Mouse (Mus musculus): ENCODE measurements around the gene Mtch2. TPM values are rescaled to one million over a fixed set of nuclear protein-coding genes. Genes with fewer than 3 reads are reported as not detected.

Mtch2 gene
- 100 to 1,000 TPM; 133 to 138 TPM for polyA plus RNA-seq (2017; shearing (Covaris generic))

DNA sequence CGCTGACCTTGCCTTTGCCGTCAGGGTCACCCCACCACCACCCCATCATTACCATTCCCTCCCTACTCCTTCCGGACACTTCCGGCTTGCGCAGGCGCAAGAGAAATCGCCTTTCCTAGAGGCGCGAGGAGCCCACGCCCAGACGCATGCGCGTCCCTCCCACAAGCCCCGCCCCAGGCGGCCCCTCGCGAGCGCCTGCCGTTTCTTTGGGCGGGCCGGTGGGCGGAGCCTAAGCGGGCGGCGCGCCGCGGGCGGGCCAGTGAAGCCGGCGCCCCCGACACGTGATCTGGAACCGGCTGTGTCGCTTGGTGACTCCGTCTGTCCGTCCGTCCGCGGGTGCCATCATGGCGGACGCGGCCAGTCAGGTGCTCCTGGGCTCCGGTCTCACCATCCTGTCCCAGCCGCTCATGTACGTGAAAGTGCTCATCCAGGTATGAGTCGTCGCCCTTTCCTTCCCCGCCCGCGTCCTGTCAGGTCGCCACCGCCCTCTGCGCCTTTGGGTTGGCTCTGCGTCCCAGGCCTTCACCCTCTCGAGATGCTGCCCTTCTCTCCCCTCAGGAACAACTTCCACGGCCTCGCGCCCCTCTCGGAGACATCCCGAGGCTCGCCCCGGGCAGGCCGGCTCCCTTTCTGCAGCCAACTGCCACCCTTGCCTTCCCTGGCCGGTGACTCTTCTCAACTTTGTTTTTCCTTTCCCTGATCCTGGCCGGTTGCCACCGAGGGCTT is at the start of gene Mtch2:
TSS of gene Mtch2 (plus strand) at position 201 of the 726 bp plus-strand sequence.

DNA sequence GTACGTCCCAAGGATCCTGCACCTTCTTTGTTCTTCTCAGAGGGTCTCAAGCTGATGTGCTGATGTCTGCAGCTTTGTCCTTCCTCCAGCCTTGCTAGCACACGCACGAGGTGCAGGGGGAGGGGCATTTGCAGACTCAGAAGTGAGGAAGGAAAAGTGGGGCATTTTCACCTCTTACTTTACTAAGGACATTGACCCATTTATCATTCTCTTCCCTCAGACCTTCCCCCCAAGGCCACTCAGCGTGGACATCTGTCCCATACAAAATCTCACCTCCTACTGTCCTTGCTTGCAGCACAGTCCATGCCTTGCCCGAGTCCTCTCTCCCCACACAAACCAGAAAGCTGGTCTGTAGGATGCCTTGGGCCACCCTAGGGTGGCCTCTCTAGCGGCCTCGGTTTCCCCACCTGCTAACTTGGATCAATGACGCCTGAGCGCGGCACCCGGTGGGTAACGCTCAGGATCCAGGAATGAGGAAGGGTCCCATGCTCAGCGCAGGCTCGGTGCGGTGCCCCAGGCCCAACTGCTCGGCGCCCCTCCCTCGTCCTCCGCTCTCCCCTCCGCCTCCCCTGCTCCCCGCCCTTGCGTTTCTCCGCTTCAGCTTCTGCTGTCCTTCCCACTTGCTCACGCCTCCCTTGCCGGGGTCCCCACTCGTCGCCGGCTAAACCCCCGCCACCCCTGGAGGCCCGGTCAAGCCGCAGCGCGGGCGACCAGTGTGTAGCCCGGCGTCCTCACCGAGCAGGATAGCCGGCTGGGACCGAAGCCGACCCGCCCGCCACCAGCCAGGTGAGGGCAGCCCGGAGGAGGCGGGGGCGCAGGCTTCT is 38.5 kb downstream of the Mtch2 start, which contains the start of gene C1qtnf4:
TSS of gene C1qtnf4 (plus strand) at position 643 of the 824 bp plus-strand sequence.

DNA sequence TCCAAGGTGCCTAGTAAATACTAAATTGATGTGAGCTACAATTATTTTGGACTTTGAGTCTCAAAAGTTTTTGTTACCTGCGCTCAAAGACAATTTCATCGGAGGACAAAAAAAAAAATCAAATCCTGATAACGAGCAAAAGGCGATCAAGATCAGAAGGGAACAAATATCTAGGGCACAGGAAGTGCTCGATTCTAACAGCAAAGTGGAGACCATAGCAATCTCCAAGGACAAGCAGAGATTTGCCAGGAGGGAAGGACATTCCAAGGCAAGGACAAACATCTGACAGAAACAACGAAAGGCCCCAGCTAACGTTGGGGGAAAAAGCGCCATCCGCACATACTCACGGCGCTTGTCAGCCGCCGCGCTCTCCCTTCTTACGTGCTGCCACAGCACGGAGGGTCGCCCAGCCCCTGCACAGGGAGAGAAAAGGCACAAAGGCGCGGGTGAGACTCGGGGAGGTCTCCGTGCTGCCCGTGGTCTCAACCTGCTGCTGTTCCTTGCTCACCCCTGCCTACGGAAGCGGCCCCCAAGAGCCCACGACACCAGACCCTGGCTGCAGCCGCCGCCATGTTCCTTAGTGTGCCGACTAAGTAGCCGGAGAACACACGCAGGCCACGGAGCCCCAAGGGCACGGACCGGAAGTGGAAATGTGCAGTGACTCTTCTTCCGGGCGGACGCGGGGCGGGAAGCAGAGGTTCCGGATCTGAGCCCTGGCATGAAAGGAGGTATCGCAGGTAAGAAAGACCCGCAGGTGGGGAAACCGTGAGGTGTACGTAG is 57.3 kb downstream of the Mtch2 start, which contains the start of the genes Kbtbd4 and Ndufs3:
TSS of gene Kbtbd4 (plus strand) at position 665 of the 780 bp plus-strand sequence.
TSS of gene Ndufs3 (minus strand) at position 752 of the 780 bp plus-strand sequence.

Other genes with a start within 250 kb of the Mtch2 start
- 10 to 100 TPM; 23.6 to 36.4 TPM for gene Nup160, start 169.9 kb upstream of the Mtch2 start, polyA plus RNA-seq (2017; shearing (Covaris generic))
- gene Fnbp4, start 101.8 kb upstream of the Mtch2 start, polyA plus RNA-seq (2017; shearing (Covaris generic)), result 100 to 1,000 TPM; 168 to 202 TPM
- gene Agbl2, start 64.4 kb upstream of the Mtch2 start, polyA plus RNA-seq (2017; shearing (Covaris generic)), result under 1 TPM in 1 of 2 experiments, not detected in 1; 0.05 TPM
- 1 to 10 TPM; 3.7 to 6.9 TPM for gene C1qtnf4, start 38.7 kb downstream of the Mtch2 start, polyA plus RNA-seq (2017; shearing (Covaris generic))
- gene Kbtbd4, start 57.6 kb downstream of the Mtch2 start, polyA plus RNA-seq (2017; shearing (Covaris generic)), result 10 to 100 TPM; 37.8 to 42.8 TPM
- gene Ndufs3, start 57.7 kb downstream of the Mtch2 start, polyA plus RNA-seq (2017; shearing (Covaris generic)), result 100 to 1,000 TPM; 140 to 182 TPM
- 100 to 1,000 TPM in 1 of 2 experiments, 10 to 100 TPM in 1; 91.9 to 107 TPM for gene Celf1, start 93.2 kb downstream of the Mtch2 start, polyA plus RNA-seq (2017; shearing (Covaris generic))
- 10 to 100 TPM in 1 of 2 experiments, 1 to 10 TPM in 1; 3.4 to 17.6 TPM for gene Rapsn, start 188.5 kb downstream of the Mtch2 start, polyA plus RNA-seq (2017; shearing (Covaris generic))
- 100 to 1,000 TPM; 283 to 308 TPM for gene Psmc3, start 206.9 kb downstream of the Mtch2 start, polyA plus RNA-seq (2017; shearing (Covaris generic))
- 10 to 100 TPM; 24.0 to 35.7 TPM for gene Slc39a13, start 223.3 kb downstream of the Mtch2 start, polyA plus RNA-seq (2017; shearing (Covaris generic))
- gene Spi1, start 235.2 kb downstream of the Mtch2 start, polyA plus RNA-seq (2017; shearing (Covaris generic)), result 1 to 10 TPM; 2.5 to 7.1 TPM